Mouse (Mus musculus) left cerebral cortex, adult 11 months (tissue): ENCODE data around the gene Wnt7a.

Source experiments
- DNase-seq: peaks from one replicate; pipeline ENCODE4 v3.0.0; 2022; ENCODE audit warnings: low spot score

Gene Wnt7a

GRCm38 (mm10) chr6:91410961-91411368, at the start of gene Wnt7a:
Wnt7a (minus strand) TSS chr6:91411363.
- no peak for DNase-seq

- no peak for DNase-seq
These were observed 48.3 kb upstream of the Wnt7a start for GRCm38 (mm10) chr6:91459471-91459870.

DNA sequence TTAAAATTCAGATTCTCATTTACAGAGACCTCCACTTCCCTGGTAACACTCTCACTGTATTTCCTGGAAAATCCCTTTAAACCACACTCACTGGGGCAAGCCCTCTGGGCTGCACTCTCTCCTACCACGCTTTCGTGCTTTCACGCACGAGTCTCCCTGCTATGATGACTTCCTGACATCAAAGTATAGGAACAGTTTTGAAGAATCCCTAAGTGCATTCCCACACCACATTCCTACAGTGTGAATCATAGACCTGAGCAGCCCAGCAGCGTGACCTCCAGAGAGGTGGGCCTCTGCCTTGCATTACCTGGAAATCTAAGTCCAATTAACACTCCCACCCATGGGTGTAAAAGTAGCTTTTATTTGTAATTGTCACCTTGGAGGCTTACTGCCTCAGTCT, 43.4 kb upstream of the Wnt7a start:
- no peak for DNase-seq

DNA sequence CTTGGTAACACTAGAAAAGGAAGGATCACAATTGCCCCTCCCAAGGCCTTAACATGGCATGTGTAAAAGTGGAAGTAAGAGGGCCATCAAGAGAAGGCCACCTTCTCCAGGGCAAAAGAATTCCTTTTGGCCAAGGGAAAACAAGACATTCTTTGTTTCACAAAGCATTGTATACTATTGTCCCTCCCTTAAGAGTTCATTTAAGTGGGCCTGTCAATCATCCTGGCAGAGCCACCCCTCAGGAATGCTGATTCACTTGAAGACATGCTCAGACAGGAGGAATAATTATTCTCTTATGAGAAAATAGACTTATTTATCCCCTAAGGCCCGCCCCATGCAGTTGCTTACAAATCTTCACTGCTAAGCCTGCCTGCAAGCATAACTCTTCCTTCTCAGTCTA, 40.9 kb upstream of the Wnt7a start:
- DNase-seq: no peak

- no peak for DNase-seq
These were observed 38.5 kb upstream of the Wnt7a start for GRCm38 (mm10) chr6:91449472-91450225.

DNA sequence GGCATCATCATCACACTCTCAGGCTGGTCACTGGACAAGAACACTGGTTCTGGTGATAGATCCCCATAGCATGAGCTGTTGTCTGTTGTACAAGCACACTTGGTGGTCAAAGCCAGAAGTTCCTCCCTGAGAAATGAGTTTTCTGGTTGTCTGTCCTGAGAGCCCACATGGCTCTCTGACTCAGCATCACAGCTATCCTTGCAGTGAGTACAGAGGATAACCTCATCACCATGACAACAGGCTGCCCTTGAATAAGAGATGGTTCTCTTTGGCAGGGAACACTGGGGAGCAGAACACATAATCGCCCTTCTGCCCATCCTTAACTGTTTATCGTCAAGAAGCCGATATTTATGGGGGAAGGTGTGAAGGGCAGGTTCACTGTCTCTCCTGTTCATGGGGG, 34.2 kb upstream of the Wnt7a start:
- DNase-seq: no peak

- no peak for DNase-seq
These were observed 30.0 kb upstream of the Wnt7a start for GRCm38 (mm10) chr6:91441145-91441662.

DNA sequence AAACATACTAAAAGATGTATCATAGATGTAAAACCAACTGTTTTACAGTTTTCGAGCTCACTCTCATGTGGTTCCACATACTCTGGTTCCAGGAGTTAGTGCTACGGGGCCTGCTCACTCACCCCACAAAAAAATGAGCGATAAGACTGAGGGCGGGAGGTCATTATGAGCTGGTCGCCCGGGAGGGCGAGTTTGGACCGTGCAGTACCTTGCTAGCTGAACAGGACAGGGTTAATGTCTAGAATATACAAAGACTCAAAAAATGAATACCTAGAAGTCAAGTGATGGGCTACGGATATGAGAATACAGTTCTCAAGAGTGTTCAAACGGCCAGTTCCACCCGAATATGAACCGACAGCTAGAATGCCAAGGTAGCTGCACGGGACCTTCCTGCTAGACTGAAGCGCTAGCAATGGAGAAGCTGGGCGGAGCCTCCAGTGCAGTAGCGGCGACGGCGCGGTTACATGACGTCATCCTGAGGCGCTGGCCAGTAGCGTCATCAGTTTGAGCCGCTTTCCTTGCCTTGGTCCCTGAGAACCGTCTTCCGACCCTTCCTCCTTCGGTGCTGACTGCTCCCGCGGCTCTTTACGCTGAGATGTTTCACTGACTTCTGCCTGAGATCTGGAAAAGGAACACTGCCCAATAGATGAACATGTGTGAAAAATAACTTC, 29.4 kb upstream of the Wnt7a start:
- DNase-seq: peak; percentile 95

DNA sequence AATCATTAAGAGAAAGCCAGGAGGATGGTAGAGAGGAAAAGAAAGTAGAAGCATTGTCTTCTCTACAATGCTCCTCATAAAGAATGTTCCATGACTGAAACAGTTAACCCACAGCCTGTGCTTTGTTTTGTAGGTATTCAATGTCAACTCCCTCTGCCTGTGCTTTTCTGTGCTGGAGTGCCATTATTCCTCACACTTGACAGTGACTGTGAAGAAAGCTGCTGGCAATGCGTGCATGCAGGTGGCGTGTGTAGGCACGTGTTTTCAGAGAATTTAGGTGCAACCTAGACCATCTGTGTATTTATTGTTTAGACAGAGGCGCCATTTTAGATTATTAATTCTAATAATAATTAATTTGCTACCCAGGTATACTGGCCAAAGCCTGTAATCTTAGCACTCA, 13.0 kb upstream of the Wnt7a start:
- DNase-seq: no peak

GRCm38 (mm10) chr6:91421629-91422028, 10.5 kb upstream of the Wnt7a start:
- DNase-seq: no peak

- no peak for DNase-seq
These were observed 6.2 kb upstream of the Wnt7a start for GRCm38 (mm10) chr6:91417291-91417845.

DNA sequence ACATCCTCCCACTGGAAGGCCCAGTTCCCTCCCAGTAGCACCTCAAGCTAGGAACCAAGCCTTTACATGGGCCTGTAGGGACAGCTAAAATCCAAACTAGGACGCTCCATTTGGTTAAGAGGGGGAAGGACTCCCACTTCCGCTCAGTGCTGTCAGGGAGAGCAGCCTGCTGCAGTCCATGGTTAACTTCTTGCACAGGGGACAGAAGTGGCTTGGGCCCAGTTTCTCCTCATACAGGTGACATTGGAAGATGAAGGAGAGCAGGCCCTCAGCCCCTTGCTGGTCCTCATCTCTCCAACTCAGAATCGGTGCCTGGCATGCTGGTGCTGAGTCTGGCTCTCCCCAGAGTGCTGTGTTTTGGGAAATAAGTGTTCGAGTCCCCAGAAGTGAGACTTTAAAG, 5.0 kb upstream of the Wnt7a start:
- DNase-seq: no peak

GRCm38 (mm10) chr6:91414890-91415289, 3.7 kb upstream of the Wnt7a start:
- no peak for DNase-seq

DNA sequence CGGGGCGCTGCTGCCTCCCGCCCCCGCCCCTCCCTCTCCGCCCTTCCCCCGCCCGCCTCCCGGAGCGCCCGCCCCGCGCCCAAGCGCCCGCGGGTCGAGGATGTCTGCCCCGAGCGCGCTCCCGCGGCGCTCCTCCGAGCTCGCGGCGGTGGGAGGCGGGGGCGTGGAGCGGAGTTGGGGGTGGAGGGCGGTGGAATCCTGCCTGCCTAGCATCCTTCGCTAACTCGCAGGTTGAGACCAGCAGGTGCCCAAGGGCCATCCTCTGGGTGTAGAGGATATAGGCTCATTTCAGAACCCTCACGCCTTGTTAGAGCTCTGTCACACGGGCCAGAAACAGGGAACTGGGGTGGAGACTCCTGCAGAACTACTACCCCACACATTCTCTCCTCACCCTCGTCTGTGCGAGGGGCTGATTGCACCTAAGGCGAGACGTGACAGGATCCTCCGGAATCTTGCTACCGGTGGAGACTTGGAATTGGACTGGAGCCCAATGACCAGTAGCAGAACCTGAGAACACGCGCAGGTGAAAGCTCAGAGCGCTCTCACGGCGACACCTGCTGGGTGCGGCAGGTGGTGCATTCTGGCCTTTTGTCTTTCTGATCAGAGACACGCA, 312 bp upstream of the Wnt7a start:
- DNase-seq: peak; percentile 79

- DNase-seq: no peak
These were observed 889 bp downstream of the Wnt7a start for GRCm38 (mm10) chr6:91410168-91410780.

DNA sequence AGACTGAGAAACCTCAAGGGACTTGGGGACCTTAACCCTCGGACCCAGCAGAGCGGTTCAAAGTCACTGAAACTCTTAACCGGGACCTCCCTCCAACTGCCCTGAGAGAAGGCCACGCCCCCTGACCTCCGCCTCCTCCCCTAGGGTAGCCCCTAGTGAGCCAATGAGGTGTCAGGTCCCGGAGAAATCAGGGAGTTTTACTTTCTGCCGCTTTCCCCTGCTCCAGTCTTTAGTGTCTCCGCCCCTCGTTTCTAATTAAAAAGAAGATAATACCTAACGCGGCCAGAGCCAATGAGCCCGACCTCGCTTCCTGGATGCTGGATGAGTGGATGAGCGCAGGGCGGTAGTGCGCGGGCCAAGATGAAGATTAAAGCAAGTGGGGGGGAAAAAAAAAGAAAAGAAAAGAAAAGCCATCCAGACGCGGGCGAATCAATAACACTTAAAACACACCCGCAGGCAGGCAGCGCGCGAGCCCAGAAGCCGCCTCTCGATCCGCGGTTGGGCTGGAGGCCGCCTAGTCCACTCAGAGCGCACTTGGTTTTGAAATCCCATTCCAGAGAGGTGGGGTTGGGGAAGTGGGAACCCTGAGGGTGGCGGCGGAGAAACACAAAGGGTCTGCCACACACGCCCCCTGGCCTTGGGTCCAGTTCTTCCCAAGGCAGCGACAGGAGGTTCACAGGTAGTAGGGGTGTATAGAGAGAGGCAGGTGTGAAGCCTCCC, 1.6 kb downstream of the Wnt7a start:
- no peak for DNase-seq

GRCm38 (mm10) chr6:91408616-91409015, 2.5 kb downstream of the Wnt7a start:
- DNase-seq: no peak

DNA sequence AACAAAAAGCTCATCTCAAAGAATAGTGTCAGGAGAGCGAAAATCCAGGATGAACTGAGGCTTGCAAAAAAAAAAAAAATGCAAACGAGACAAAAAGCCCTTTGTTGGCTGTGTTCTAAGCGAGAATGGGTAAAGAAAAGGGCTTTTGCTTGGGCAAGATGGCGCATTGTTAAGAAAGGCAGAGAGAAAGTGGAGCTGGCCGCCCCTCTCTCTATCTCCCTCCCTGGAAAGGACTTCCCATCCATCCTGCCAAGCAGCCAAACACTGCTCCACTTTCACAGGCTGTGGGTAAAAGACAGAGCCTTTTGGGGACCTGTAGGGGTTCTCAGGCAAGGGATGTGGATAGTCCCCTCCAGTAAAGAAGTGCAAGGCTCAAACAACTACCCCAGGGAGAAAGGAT, 9.6 kb downstream of the Wnt7a start:
- no peak for DNase-seq

DNA sequence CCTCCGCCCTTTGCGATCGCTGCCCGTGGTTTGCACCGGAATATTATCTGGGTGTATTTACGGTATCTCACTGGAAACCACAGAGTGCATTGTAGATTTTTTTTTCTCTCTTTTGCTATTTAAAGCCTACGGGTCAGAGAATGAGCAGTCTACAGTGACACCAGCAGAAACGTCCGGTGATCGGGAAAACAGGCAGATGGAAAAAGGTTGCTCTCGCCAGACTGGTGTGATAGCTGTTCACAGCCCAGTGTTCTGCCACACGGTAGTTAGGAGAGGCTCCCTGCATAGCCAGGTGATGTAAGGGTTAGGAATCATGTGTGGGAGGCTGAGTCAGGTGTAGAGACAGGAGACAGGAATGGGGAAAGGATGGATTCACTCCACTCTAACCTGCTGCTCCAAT, 10.6 kb downstream of the Wnt7a start:
- no peak for DNase-seq

GRCm38 (mm10) chr6:91392475-91393174, 18.5 kb downstream of the Wnt7a start:
- DNase-seq: no peak

DNA sequence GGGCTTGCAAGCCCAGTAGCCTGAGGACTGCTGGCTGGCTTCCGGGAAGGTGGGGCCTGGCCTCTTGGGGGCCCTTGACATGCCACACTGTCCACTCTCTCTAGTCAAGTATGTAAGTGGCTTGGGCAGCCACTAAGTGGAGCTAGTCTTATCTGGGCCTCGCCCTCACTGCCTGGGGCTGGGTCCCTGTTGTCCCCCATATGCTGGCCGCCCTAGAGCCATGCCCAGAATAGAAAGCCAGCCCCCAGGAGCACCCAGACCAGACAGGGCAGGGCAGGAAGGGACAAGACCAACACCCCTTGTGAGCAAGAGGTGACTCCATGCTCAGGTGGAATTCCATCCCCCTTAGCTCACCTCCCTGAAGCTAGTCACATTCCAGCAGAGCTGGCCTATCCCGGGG, 22.0 kb downstream of the Wnt7a start:
- no peak for DNase-seq
